Mouse (Mus musculus): ENCODE data around the gene Jarid2.

The Jarid2 gene

GRCm38 (mm10) chr13:44957049-44957448 lies 227.8 kb downstream of the Jarid2 start:
- no peak for DNase-seq (ENCODE audit: low spot score in 2 of 2)

- DNase-seq (ENCODE audit: low spot score in 2 of 2) = no peak
Measured at GRCm38 (mm10) chr13:44960542-44961291, 231.4 kb downstream of the Jarid2 start.
